In the genomic region with DNA sequence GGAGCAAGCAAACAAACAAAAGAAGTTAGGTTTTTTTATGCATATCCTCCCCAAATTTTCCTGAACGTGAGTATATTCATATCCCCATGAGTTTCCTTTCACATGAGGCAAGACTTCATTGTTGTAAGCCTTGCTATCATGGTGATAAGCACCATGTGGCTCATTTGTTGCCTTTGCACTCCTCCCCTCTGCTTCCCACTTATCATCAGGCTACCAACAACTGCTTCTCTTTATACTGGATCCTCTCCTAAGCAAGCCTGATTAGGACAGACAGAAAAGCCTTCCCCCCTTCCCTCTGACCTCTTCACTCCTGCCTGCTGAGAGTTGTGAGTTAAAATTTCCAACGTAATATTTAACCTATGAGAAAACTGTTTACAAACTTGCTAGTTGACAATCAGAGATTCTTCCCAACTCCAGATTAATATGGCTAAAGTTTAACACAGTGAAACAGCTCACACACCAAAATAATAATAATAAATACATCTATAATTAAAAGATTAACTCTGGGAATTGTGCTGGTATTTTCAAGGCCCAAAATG, we compare ENCODE assay signal across 13 mouse cellular contexts.
"Had no signal": no experiment of that assay in that cellular context is flagged by ENCODE, and none has a peak within 500 bp of the region (broad histone marks: within the 10 kb centered on the region; RNA-seq: fewer than 3 reads in every experiment).

No protein-coding gene starts in this region.

- H3K4me3 ChIP-seq: limb, embryonic 13.5 days; liver, embryonic 15.5 days; lung, embryonic 15.5 days; midbrain, embryonic 10.5 days; myocyte had no signal

- DNase-seq: kidney, adult 11 months; kidney, postnatal 36 days; left cerebral cortex, postnatal 4 days; midbrain, embryonic 14.5 days; thymus, adult 2 months; thymus, postnatal 25 days had no signal

- H3K4me2 ChIP-seq: limb, embryonic 13.5 days; liver, embryonic 11.5 days; liver, embryonic 15.5 days; lung, embryonic 15.5 days had no signal

- H3K27ac ChIP-seq: limb, embryonic 13.5 days; liver, embryonic 15.5 days; lung, embryonic 15.5 days; midbrain, embryonic 10.5 days; stomach, postnatal 0 days had no signal

- H3K9ac ChIP-seq: limb, embryonic 13.5 days; liver, embryonic 15.5 days; lung, embryonic 15.5 days had no signal

- H3K36me3 ChIP-seq: limb, embryonic 13.5 days; liver, embryonic 15.5 days; lung, embryonic 15.5 days; midbrain, embryonic 10.5 days had no signal

- H3K4me1 ChIP-seq: limb, embryonic 13.5 days; liver, embryonic 15.5 days; lung, embryonic 15.5 days had no signal

- H3K27me3 ChIP-seq: limb, embryonic 13.5 days; liver, embryonic 15.5 days; lung, embryonic 15.5 days had no signal

- H3K9me3 ChIP-seq: limb, embryonic 13.5 days; liver, embryonic 15.5 days; lung, embryonic 15.5 days; midbrain, embryonic 10.5 days had no signal
